Mouse (Mus musculus) MEL (cell line): ENCODE data around the gene Klhl25.

ENCODE experiments used
- E2F4 ChIP-seq: IDR thresholded peaks from 2 replicates; pipeline ENCODE4 v1.6.1; 2011; ENCODE audit warnings: low read depth, low read length, improper control_type of control experiment, borderline replicate concordance
- EP300 ChIP-seq, 2 experiments: IDR thresholded peaks; 2 replicates each; pipeline ENCODE4 v1.6.1; 2011; ENCODE audit warnings: improper control_type of control experiment in 2 of 2, low read length in 2 of 2, low read depth in 1 of 2, mild to moderate bottlenecking in 1 of 2
- MAX ChIP-seq: IDR thresholded peaks from 2 replicates; pipeline ENCODE4 v1.6.1; 2011; ENCODE audit warnings: low read length, improper control_type of control experiment
- POLR2A ChIP-seq, 2 experiments: IDR thresholded peaks; 2 replicates each; pipeline ENCODE4 v1.6.1; 2011 to 2012; ENCODE audit warnings: low read length in 2 of 2, mild to moderate bottlenecking in 2 of 2, control low read depth in 1 of 2, improper control_type of control experiment in 1 of 2, low read depth in 1 of 2, moderate library complexity in 1 of 2; ENCODE audit not compliant: control insufficient read depth in 1 of 2, insufficient read depth in 1 of 2, poor library complexity in 1 of 2
- SIN3A ChIP-seq: IDR thresholded peaks from 2 replicates; pipeline ENCODE4 v1.6.1; 2012; ENCODE audit warnings: low read length, improper control_type of control experiment, inconsistent platforms
- UBTF ChIP-seq: IDR thresholded peaks from 2 replicates; pipeline ENCODE4 v1.6.1; 2012; ENCODE audit warnings: low read depth, mild to moderate bottlenecking, inconsistent platforms, low read length, improper control_type of control experiment, moderate library complexity, borderline replicate concordance; ENCODE audit not compliant: insufficient read depth

- TF ChIP-seq MAX (no peak), EP300 (IDR thresholded peaks at IDR 0.05; ENCODE audit: low read depth in 1 of 2, low read length in 2 of 2) (no peak), POLR2A (IDR thresholded peaks at IDR 0.05; ENCODE audit: control insufficient read depth in 1 of 2, insufficient read depth in 1 of 2, low read depth in 1 of 2, low read length in 2 of 2, poor library complexity in 1 of 2) (no peak), UBTF (no peak), E2F4 (no peak), SIN3A (no peak)
Measured at GRCm38 (mm10) chr7:75873216-75873615, 25.1 kb downstream of the Klhl25 start.
